Mouse (Mus musculus): ENCODE data around the gene Sema6d.

- no peak for TF ChIP-seq CTCF (IDR thresholded peaks at IDR 0.05; ENCODE audit: insufficient read depth, low read length)
- no peak for TF ChIP-seq POLR2A (IDR thresholded peaks at IDR 0.05; ENCODE audit: borderline replicate concordance, extremely low read depth, low read depth, low read length)
These were observed 552.4 kb downstream of the Sema6d start for GRCm38 (mm10) chr2:124642131-124642530.

Data from lung, adult 2 months (tissue).